Mouse (Mus musculus) hindbrain, embryonic 11.5 days (tissue): ENCODE data around the gene Ptdss2. TPM values are rescaled to one million over a fixed set of nuclear protein-coding genes. Genes with fewer than 3 reads are reported as not detected.

Experiments used
- ATAC-seq: fragments of 200-750 bp; cut with Nextera tagmentation; 2 replicates; pipeline ENCODE4 v1.8.0; 2017; ENCODE audit warnings: mild to moderate bottlenecking, moderate TSS enrichment, moderate library complexity; ENCODE audit not compliant: low FRiP score
- DNase-seq: peaks from one replicate; pipeline ENCODE4 v3.0.0-alpha.2; 2015; ENCODE audit warnings: low spot score
- H3K27ac ChIP-seq: fragments of 300-500 bp; sonication (generic); 2 replicates; pipeline ENCODE4 v1.5.1; 2014; ENCODE audit warnings: mild to moderate bottlenecking, low read depth, low read length
- H3K27me3 ChIP-seq: fragments of 300-500 bp; sonication (generic); 2 replicates; pipeline ENCODE4 v1.6.1; 2014; ENCODE audit warnings: mild to moderate bottlenecking, low read length, moderate library complexity, mixed read lengths; ENCODE audit not compliant: control insufficient read depth, insufficient read depth
- H3K36me3 ChIP-seq: fragments of 300-500 bp; sonication (generic); 2 replicates; pipeline ENCODE4 v1.6.1; 2014; ENCODE audit warnings: mild to moderate bottlenecking, low read length, moderate library complexity, mixed read lengths; ENCODE audit not compliant: control insufficient read depth, insufficient read depth
- H3K4me1 ChIP-seq: fragments of 300-500 bp; sonication (generic); replicated peaks from 2 replicates; pipeline ENCODE4 v1.6.1; 2014; ENCODE audit warnings: low read length, mixed read lengths; ENCODE audit not compliant: control insufficient read depth, insufficient read depth
- H3K4me2 ChIP-seq: fragments of 300-500 bp; sonication (generic); replicated peaks from 2 replicates; pipeline ENCODE4 v1.6.1; 2014; ENCODE audit warnings: mild to moderate bottlenecking, low read depth, low read length
- H3K4me3 ChIP-seq: fragments of 300-500 bp; sonication (generic); 2 replicates; pipeline ENCODE4 v1.5.1; 2014; ENCODE audit warnings: low read depth, low read length
- H3K9ac ChIP-seq: fragments of 300-500 bp; sonication (generic); 2 replicates; pipeline ENCODE4 v1.6.1; 2014; ENCODE audit warnings: low read depth, low read length
- H3K9me3 ChIP-seq: fragments of 300-500 bp; sonication (generic); 2 replicates; pipeline ENCODE4 v1.6.1; 2016; ENCODE audit warnings: low read length; ENCODE audit not compliant: control insufficient read depth
- WGBS: fragments of 180-500 bp; shearing (Covaris S2); extraction: QIAGEN DNeasy Blood & Tissue Kit; methylation state at CpG from one replicate; pipeline ENCODE4 v1.1.7; 2014; 5-methylcytosine and 5-hydroxymethylcytosine counted together
- polyA plus RNA-seq: library from polyadenylated mRNA; unstranded; fragments of >200 nt; fragmentation: Nextera tagmentation; extraction: Ambion mirVana; gene quantifications from 2 replicates; pipeline ENCODE4 v1.2.1, GENCODE M21; 2014

The Ptdss2 gene
- polyA plus RNA-seq, 1 experiment from 2014 or later = 65.2 TPM

- WGBS = 3% methylated on average over 37 of the region's 37 CpGs
- H3K9me3 ChIP-seq = no peaks in the 10 kb centered on the region
- H3K4me3 ChIP-seq = peak overlapping the region; percentile 6; the same call in 1 of the 2 replicates
- ATAC-seq (peak; percentile 87), DNase-seq (peak; percentile 81)
- no peaks in the 10 kb centered on the region for H3K36me3 ChIP-seq
- peak overlapping the region; percentile 35 for H3K4me2 ChIP-seq
- H3K9ac ChIP-seq = no peak overlapping the region
- peaks cover 16% of the 10 kb centered on the region for H3K27me3 ChIP-seq
- peaks cover 2% of the 10 kb centered on the region for H3K4me1 ChIP-seq
- H3K27ac ChIP-seq = no peak overlapping the region
Observed at GRCm38 (mm10) chr7:141092051-141092735, 30.0 kb upstream of the Ptdss2 start.

GRCm38 (mm10) chr7:141093950-141094349, 28.2 kb upstream of the Ptdss2 start:
- no peak for ATAC-seq
- Histone ChIP-seq H3K9me3 (no peaks in the 10 kb centered on the region), H3K27ac (no peak overlapping the region), H3K36me3 (no peaks in the 10 kb centered on the region), H3K27me3 (peaks cover 17% of the 10 kb centered on the region), H3K4me1 (peaks cover 2% of the 10 kb centered on the region), H3K4me3 (no peak overlapping the region), H3K9ac (no peak overlapping the region), H3K4me2 (no peak overlapping the region)
- DNase-seq = no peak
- 75% methylated on average over 6 of the region's 6 CpGs for WGBS

GRCm38 (mm10) chr7:141094487-141095205, 27.5 kb upstream of the Ptdss2 start:
- Histone ChIP-seq H3K4me3 (no peak overlapping the region), H3K4me1 (peaks cover 2% of the 10 kb centered on the region), H3K4me2 (no peak overlapping the region), H3K27me3 (peaks cover 15% of the 10 kb centered on the region), H3K27ac (no peak overlapping the region), H3K36me3 (no peaks in the 10 kb centered on the region), H3K9ac (no peak overlapping the region), H3K9me3 (no peaks in the 10 kb centered on the region)
- ATAC-seq = no peak
- WGBS = 56% methylated on average over 15 of the region's 15 CpGs
- no peak for DNase-seq

GRCm38 (mm10) chr7:141096021-141096420, 26.2 kb upstream of the Ptdss2 start:
- Histone ChIP-seq H3K9me3 (no peaks in the 10 kb centered on the region), H3K4me2 (no peak overlapping the region), H3K9ac (no peak overlapping the region), H3K4me1 (peaks cover 5% of the 10 kb centered on the region), H3K4me3 (no peak overlapping the region), H3K36me3 (no peaks in the 10 kb centered on the region), H3K27ac (no peak overlapping the region), H3K27me3 (peaks cover 24% of the 10 kb centered on the region)
- 83% methylated on average over 6 of the region's 6 CpGs for WGBS
- ATAC-seq = no peak
- DNase-seq = no peak

GRCm38 (mm10) chr7:141096649-141097056, 25.5 kb upstream of the Ptdss2 start:
- DNase-seq (no peak), ATAC-seq (no peak)
- no peaks in the 10 kb centered on the region for H3K9me3 ChIP-seq
- peaks cover 30% of the 10 kb centered on the region for H3K27me3 ChIP-seq
- no peak overlapping the region for H3K4me3 ChIP-seq
- H3K4me2 ChIP-seq = no peak overlapping the region
- no peaks in the 10 kb centered on the region for H3K36me3 ChIP-seq
- H3K9ac ChIP-seq = no peak overlapping the region
- peaks cover 5% of the 10 kb centered on the region for H3K4me1 ChIP-seq
- no peak overlapping the region for H3K27ac ChIP-seq
- 46% methylated on average over 6 of the region's 6 CpGs for WGBS

GRCm38 (mm10) chr7:141097177-141097576, 25.0 kb upstream of the Ptdss2 start:
- peaks cover 3% of the 10 kb centered on the region; the same call in 1 of the 2 replicates for H3K4me1 ChIP-seq
- H3K9ac ChIP-seq = no peak overlapping the region
- no peak overlapping the region for H3K27ac ChIP-seq
- WGBS = 87% methylated on average over 5 of the region's 5 CpGs
- no peaks in the 10 kb centered on the region for H3K36me3 ChIP-seq
- H3K27me3 ChIP-seq = peaks cover 30% of the 10 kb centered on the region
- no peaks in the 10 kb centered on the region for H3K9me3 ChIP-seq
- no peak overlapping the region for H3K4me3 ChIP-seq
- DNase-seq = no peak
- ATAC-seq = no peak
- no peak overlapping the region for H3K4me2 ChIP-seq

GRCm38 (mm10) chr7:141099911-141100691, 22.1 kb upstream of the Ptdss2 start, which contains the start of gene Sigirr:
Gene Sigirr (minus strand): TSS chr7:141100572.
- H3K27me3 ChIP-seq = peaks cover 27% of the 10 kb centered on the region
- H3K36me3 ChIP-seq = no peaks in the 10 kb centered on the region
- H3K9ac ChIP-seq = 0 out of 2 replicates have a peak within 1 kb of the TSS, but pooled peaks have one; percentile 15
- DNase-seq = peak; percentile 53
- no peak within 1 kb of the TSS for H3K27ac ChIP-seq
- under 1% methylated on average over 56 of the region's 56 CpGs for WGBS
- ATAC-seq = no peak
- no peaks in the 10 kb centered on the region for H3K9me3 ChIP-seq
- H3K4me2 ChIP-seq = peak within 1 kb of the TSS; percentile 53
- H3K4me3 ChIP-seq = peak within 1 kb of the TSS; percentile 32
- 0 out of 2 replicates have a peak, but pooled peaks cover 3% of the 10 kb centered on the region for H3K4me1 ChIP-seq

GRCm38 (mm10) chr7:141103161-141103560, 19.0 kb upstream of the Ptdss2 start:
- Histone ChIP-seq H3K27ac (no peak overlapping the region), H3K9ac (no peak overlapping the region), H3K27me3 (peaks cover 24% of the 10 kb centered on the region), H3K4me2 (no peak overlapping the region), H3K4me3 (no peak overlapping the region), H3K9me3 (no peaks in the 10 kb centered on the region), H3K36me3 (no peaks in the 10 kb centered on the region), H3K4me1 (0 out of 2 replicates have a peak, but pooled peaks cover 3% of the 10 kb centered on the region)
- DNase-seq = no peak
- 77% methylated on average over 3 of the region's 3 CpGs for WGBS
- ATAC-seq = no peak
